In genomic region chr7:73021786-73022185, GRCm38 (mm10) we compare ENCODE assay signal across 4 mouse cellular contexts.
"Had no signal": no experiment of that assay in that cellular context is flagged by ENCODE, and none has a peak within 500 bp of the region (broad histone marks: within the 10 kb centered on the region; RNA-seq: fewer than 3 reads in every experiment).

No protein-coding gene starts in this region.

- DNase-seq: kidney, adult 9 months; lung, adult 18-20 months; right cerebral cortex, postnatal 25 days; thymus, postnatal 36 days had no signal
